In the genomic region with DNA sequence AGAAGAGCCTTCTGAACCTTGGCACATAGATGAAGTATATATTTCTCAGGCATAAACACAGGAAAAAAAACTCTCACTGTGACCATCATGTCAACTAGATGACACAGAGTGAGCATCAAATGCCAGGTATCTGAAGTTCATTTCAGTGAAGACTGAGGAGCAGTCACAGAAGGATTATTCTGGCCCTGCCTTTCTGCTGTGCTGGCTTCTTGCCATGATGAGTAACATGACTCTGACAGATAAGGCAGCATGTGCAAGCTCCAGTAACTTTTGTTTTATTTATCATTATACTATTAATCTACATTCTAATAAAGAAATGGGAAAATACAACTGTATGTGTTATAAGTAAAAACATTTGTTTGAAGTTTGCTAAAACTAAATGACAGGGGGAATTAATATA, we compare ENCODE assay signal across 22 mouse cellular contexts.
DNase-seq lines count a peak whose midpoint lies in the region; ATAC-seq and TF ChIP-seq lines count a peak whose summit lies in the region.
"Had no signal": no experiment of that assay in that cellular context is flagged by ENCODE, and none has a peak within 500 bp of the region (broad histone marks: within the 10 kb centered on the region; RNA-seq: fewer than 3 reads in every experiment).

No protein-coding gene starts in this region.

- no peak for ATAC-seq in lung, embryonic 14.5 days (ENCODE audit: insufficient read depth)
- ATAC-seq in heart, embryonic 12.5 days (ENCODE audit: insufficient number of reproducible peaks, low FRiP score), result no peak
- ATAC-seq: forebrain, embryonic 14.5 days; midbrain, embryonic 13.5 days had no signal

- TF ChIP-seq RAD21 in MEL (IDR thresholded peaks at IDR 0.05; ENCODE audit: low read depth, low read length), result no peak

- H3K4me1 ChIP-seq in lung, embryonic 14.5 days (ENCODE audit: insufficient read depth), result no peaks in the 10 kb centered on the region
- no peaks in the 10 kb centered on the region for H3K4me1 ChIP-seq in MEL (ENCODE audit: control insufficient read depth in 1 of 2, insufficient read depth in 2 of 2, low read length in 2 of 2)
- H3K4me1 ChIP-seq in heart, embryonic 12.5 days (replicated peaks), result no peaks in the 10 kb centered on the region
- H3K4me1 ChIP-seq: embryonic facial prominence, embryonic 15.5 days; heart, embryonic 10.5 days; hindbrain, embryonic 10.5 days; kidney, embryonic 15.5 days; liver, embryonic 13.5 days; lung, embryonic 15.5 days; midbrain, embryonic 13.5 days had no signal

- no peak for TF ChIP-seq POLR2A in MEL (IDR thresholded peaks at IDR 0.05; ENCODE audit: control insufficient read depth in 1 of 2, insufficient read depth in 1 of 2, low read depth in 1 of 2, low read length in 2 of 2, poor library complexity in 1 of 2)

- no peak overlapping the region for H3K27ac ChIP-seq in lung, embryonic 14.5 days (ENCODE audit: low read depth)
- H3K27ac ChIP-seq in MEL (ENCODE audit: control insufficient read depth, low read depth, low read length), result no peak overlapping the region
- no peak overlapping the region for H3K27ac ChIP-seq in heart, embryonic 12.5 days (ENCODE audit: poor library complexity, severe bottlenecking)
- H3K27ac ChIP-seq: embryonic facial prominence, embryonic 15.5 days; heart, embryonic 10.5 days; hindbrain, embryonic 10.5 days; kidney, embryonic 15.5 days; left cerebral cortex, adult 2 months; liver, embryonic 13.5 days; lung, embryonic 15.5 days; midbrain, embryonic 13.5 days; stomach, postnatal 0 days had no signal

- no peaks in the 10 kb centered on the region for H3K36me3 ChIP-seq in lung, embryonic 14.5 days (ENCODE audit: insufficient read depth)
- H3K36me3 ChIP-seq in MEL (ENCODE audit: control insufficient read depth in 1 of 2, insufficient read depth in 2 of 2, low read length in 2 of 2), result no peaks in the 10 kb centered on the region
- H3K36me3 ChIP-seq in heart, embryonic 12.5 days, result no peaks in the 10 kb centered on the region
- H3K36me3 ChIP-seq: embryonic facial prominence, embryonic 15.5 days; heart, embryonic 10.5 days; hindbrain, embryonic 10.5 days; kidney, embryonic 15.5 days; liver, embryonic 13.5 days; lung, embryonic 15.5 days; midbrain, embryonic 13.5 days had no signal

- no peak for TF ChIP-seq CTCF in lung, embryonic 14.5 days (IDR thresholded peaks at IDR 0.05; ENCODE audit: low read depth)
- no peak for TF ChIP-seq CTCF in MEL (IDR thresholded peaks at IDR 0.05 in 2 of 3, conservative IDR thresholded peaks at IDR 0.05 in 1 of 3; ENCODE audit: control insufficient read depth in 1 of 3, insufficient read depth in 1 of 3, low read depth in 2 of 3, low read length in 3 of 3, poor library complexity in 1 of 3, severe bottlenecking in 1 of 3)

- H3K4me3 ChIP-seq in lung, embryonic 14.5 days (ENCODE audit: low read depth, low read length), result no peak overlapping the region
- H3K4me3 ChIP-seq in MEL (ENCODE audit: control insufficient read depth in 1 of 2, insufficient read depth in 1 of 2, low read depth in 2 of 2, low read length in 2 of 2), result no peak overlapping the region
- no peak overlapping the region for H3K4me3 ChIP-seq in heart, embryonic 12.5 days
- H3K4me3 ChIP-seq: embryonic facial prominence, embryonic 15.5 days; heart, embryonic 10.5 days; hindbrain, embryonic 10.5 days; kidney, embryonic 15.5 days; left cerebral cortex, adult 2 months; liver, embryonic 13.5 days; lung, embryonic 15.5 days; midbrain, embryonic 13.5 days had no signal

- peak; percentile 57 for DNase-seq in lung, embryonic 14.5 days
- no peak for DNase-seq in lung, postnatal 25 days (ENCODE audit: low spot score)
- DNase-seq in MEL (ENCODE audit: low read depth, low spot score), result peak; percentile 44
- peak; percentile 40 to 78 for DNase-seq in adrenal gland, adult (ENCODE audit: inconsistent age in 2 of 2, low spot score in 1 of 2)
- peak; percentile 66 to 67 for DNase-seq in adrenal gland, postnatal 36 days
- DNase-seq in left cerebral cortex, adult 18-20 months (ENCODE audit: low spot score in 2 of 2), result no peak
- DNase-seq: cerebellum, adult 11 months; kidney, adult 11 months; kidney, postnatal 36 days; liver, embryonic 13.5 days; thymus, adult 2 months; thymus, postnatal 4 days had no signal

- H3K9me3 ChIP-seq in lung, embryonic 14.5 days (ENCODE audit: low read depth, low read length), result no peaks in the 10 kb centered on the region
- H3K9me3 ChIP-seq in MEL (replicated peaks; ENCODE audit: insufficient read depth, low read length), result no peaks in the 10 kb centered on the region
- no peaks in the 10 kb centered on the region for H3K9me3 ChIP-seq in heart, embryonic 12.5 days (replicated peaks)
- H3K9me3 ChIP-seq: embryonic facial prominence, embryonic 15.5 days; heart, embryonic 10.5 days; hindbrain, embryonic 10.5 days; kidney, embryonic 15.5 days; liver, embryonic 13.5 days; lung, embryonic 15.5 days; midbrain, embryonic 13.5 days had no signal

- no peak overlapping the region for H3K4me2 ChIP-seq in lung, embryonic 14.5 days
- H3K4me2 ChIP-seq in heart, embryonic 12.5 days, result no peak overlapping the region
- H3K4me2 ChIP-seq: embryonic facial prominence, embryonic 15.5 days; kidney, embryonic 15.5 days; liver, embryonic 13.5 days; lung, embryonic 15.5 days; midbrain, embryonic 13.5 days had no signal

- no peaks in the 10 kb centered on the region for H3K27me3 ChIP-seq in lung, embryonic 14.5 days (ENCODE audit: insufficient read depth, low read length)
- no peaks in the 10 kb centered on the region for H3K27me3 ChIP-seq in MEL (ENCODE audit: control insufficient read depth in 1 of 2, insufficient read depth in 2 of 2, low read length in 2 of 2)
- no peaks in the 10 kb centered on the region for H3K27me3 ChIP-seq in heart, embryonic 12.5 days (replicated peaks)
- H3K27me3 ChIP-seq: embryonic facial prominence, embryonic 15.5 days; kidney, embryonic 15.5 days; liver, embryonic 13.5 days; lung, embryonic 15.5 days; midbrain, embryonic 13.5 days had no signal

- TF ChIP-seq EP300 in MEL (IDR thresholded peaks at IDR 0.05; ENCODE audit: low read depth in 1 of 2, low read length in 2 of 2), result no peak

- H3K79me2 ChIP-seq in MEL (ENCODE audit: control insufficient read depth, insufficient read depth, low read length, poor library complexity), result no peaks in the 10 kb centered on the region

- H3K9ac ChIP-seq in lung, embryonic 14.5 days, result no peak overlapping the region
- no peak overlapping the region for H3K9ac ChIP-seq in MEL (ENCODE audit: control insufficient read depth, low read depth, low read length, poor library complexity, severe bottlenecking)
- H3K9ac ChIP-seq in heart, embryonic 12.5 days, result no peak overlapping the region
- H3K9ac ChIP-seq: embryonic facial prominence, embryonic 15.5 days; kidney, embryonic 15.5 days; liver, embryonic 13.5 days; lung, embryonic 15.5 days; midbrain, embryonic 13.5 days had no signal

TF ChIP-seq in MEL, 35 proteins besides CTCF, POLR2A, EP300 and RAD21:
- TF ChIP-seq BHLHE40 (IDR thresholded peaks at IDR 0.05; ENCODE audit: borderline replicate concordance, low read depth, low read length) (no peak), MYB (IDR thresholded peaks at IDR 0.05; ENCODE audit: low read depth, low read length) (no peak), MYC (IDR thresholded peaks at IDR 0.05; ENCODE audit: low read depth, low read length) (no peak), ZC3H11A (IDR thresholded peaks at IDR 0.05; ENCODE audit: low read depth, low read length) (no peak), HCFC1 (IDR thresholded peaks at IDR 0.05; ENCODE audit: low read depth, low read length) (no peak), NRF1 (IDR thresholded peaks at IDR 0.05; ENCODE audit: insufficient read depth, low read depth, low read length, poor library complexity, severe bottlenecking) (no peak), ZMIZ1 (IDR thresholded peaks at IDR 0.05; ENCODE audit: low read depth, low read length) (no peak), TBP (IDR thresholded peaks at IDR 0.05; ENCODE audit: low read depth, low read length) (no peak), TAL1 (IDR thresholded peaks at IDR 0.05; ENCODE audit: low read length) (no peak), MAZ (IDR thresholded peaks at IDR 0.05; ENCODE audit: low read depth, low read length) (no peak), JUND (IDR thresholded peaks at IDR 0.05; ENCODE audit: low read depth, low read length) (no peak), USF1 (IDR thresholded peaks at IDR 0.05; ENCODE audit: low read depth, low read length) (no peak; the same call in 1 of the 2 replicates), CHD1 (IDR thresholded peaks at IDR 0.05; ENCODE audit: low read depth, low read length) (no peak), SIN3A (IDR thresholded peaks at IDR 0.05; ENCODE audit: low read length) (no peak), TCF12 (IDR thresholded peaks at IDR 0.05; ENCODE audit: low read depth, low read length) (no peak), CHD2 (IDR thresholded peaks at IDR 0.05; ENCODE audit: low read length) (no peak), UBTF (IDR thresholded peaks at IDR 0.05; ENCODE audit: borderline replicate concordance, insufficient read depth, low read depth, low read length) (no peak), POLR2AphosphoS2 (IDR thresholded peaks at IDR 0.05; ENCODE audit: low read length) (no peak), MAFK (IDR thresholded peaks at IDR 0.05; ENCODE audit: borderline replicate concordance, low read depth, low read length) (no peak)
TF ChIP-seq in MEL: peak in this region for 0.

Comparison
In these comparisons a context has a peak if more than half of its experiments do, and no peak if none do; other contexts are left out.
1. DNase-seq: peak in lung, embryonic 14.5 days (single experiment), MEL (single experiment), adrenal gland, adult (2 of 2) and adrenal gland, postnatal 36 days (2 of 2); none in lung, postnatal 25 days (single experiment) and left cerebral cortex, adult 18-20 months (0 of 2).